Mouse (Mus musculus): ENCODE results near the gene Prkce. TPM values are rescaled to one million over a fixed set of nuclear protein-coding genes. Genes with fewer than 3 reads are reported as not detected.

Prkce gene
- total RNA-seq, 2 experiments from 2014 or later, result 416 to 425 TPM

GRCm38 (mm10) chr17:86176722-86177121 lies 9.1 kb downstream of the Prkce start:
- DNase-seq, result no peak

GRCm38 (mm10) chr17:86183788-86184187 lies 16.2 kb downstream of the Prkce start:
- DNase-seq, result no peak

GRCm38 (mm10) chr17:86184552-86185209 lies 17.1 kb downstream of the Prkce start:
- no peak for DNase-seq

- no peak for DNase-seq
Observed at GRCm38 (mm10) chr17:86185584-86185983, 18.0 kb downstream of the Prkce start.

- DNase-seq, result no peak
Observed at GRCm38 (mm10) chr17:86187777-86188176, 20.2 kb downstream of the Prkce start.

- no peak for DNase-seq
Observed at GRCm38 (mm10) chr17:86193979-86194378, 26.4 kb downstream of the Prkce start.

- DNase-seq, result no peak
Observed at GRCm38 (mm10) chr17:86194921-86195320, 27.3 kb downstream of the Prkce start.

GRCm38 (mm10) chr17:86198496-86199465 lies 31.2 kb downstream of the Prkce start:
- no peak for DNase-seq

- no peak for DNase-seq
Observed at GRCm38 (mm10) chr17:86201981-86202380, 34.4 kb downstream of the Prkce start.

- DNase-seq, result no peak
Observed at GRCm38 (mm10) chr17:86202972-86203371, 35.4 kb downstream of the Prkce start.

- no peak for DNase-seq
Observed at GRCm38 (mm10) chr17:86203531-86204450, 36.2 kb downstream of the Prkce start.

GRCm38 (mm10) chr17:86206289-86206688 lies 38.7 kb downstream of the Prkce start:
- no peak for DNase-seq

GRCm38 (mm10) chr17:86208057-86208820 lies 40.7 kb downstream of the Prkce start:
- DNase-seq, result no peak

- no peak for DNase-seq
Observed at GRCm38 (mm10) chr17:86208821-86209186, 41.2 kb downstream of the Prkce start.

GRCm38 (mm10) chr17:86209680-86210251 lies 42.2 kb downstream of the Prkce start:
- DNase-seq, result no peak

- DNase-seq, result no peak
Observed at GRCm38 (mm10) chr17:86212204-86212603, 44.6 kb downstream of the Prkce start.

GRCm38 (mm10) chr17:86214285-86214684 lies 46.7 kb downstream of the Prkce start:
- DNase-seq, result peak in 1 of 2 experiments; percentile 39

- no peak for DNase-seq
Observed at GRCm38 (mm10) chr17:86214741-86215140, 47.2 kb downstream of the Prkce start.

- no peak for DNase-seq
Observed at GRCm38 (mm10) chr17:86215771-86216170, 48.2 kb downstream of the Prkce start.

- no peak for DNase-seq
Observed at GRCm38 (mm10) chr17:86217468-86217867, 49.9 kb downstream of the Prkce start.

GRCm38 (mm10) chr17:86218553-86218952 lies 51.0 kb downstream of the Prkce start:
- no peak for DNase-seq

Data from layer of hippocampus, postnatal 36 days (tissue).